Mouse (Mus musculus) 416B (cell line): ENCODE data around the gene Snurf.

ENCODE experiments used
- DNase-seq: peaks from one replicate; pipeline ENCODE4 v3.0.0; 2011; ENCODE audit warnings: low read depth

The Snurf gene

GRCm38 (mm10) chr7:60004606-60005330 is at the start of gene Snurf, which contains the start of gene Gm38393:
Snurf (minus strand) TSS chr7:60005049.
Gm38393 (minus strand) TSS chr7:60005064.
- DNase-seq = no peak

GRCm38 (mm10) chr7:60047481-60048201 is 42.8 kb upstream of the Snurf start:
- DNase-seq = no peak

- DNase-seq = no peak
Observed at GRCm38 (mm10) chr7:60013186-60013585, 8.3 kb upstream of the Snurf start.

GRCm38 (mm10) chr7:60007727-60008360 is 3.0 kb upstream of the Snurf start:
- DNase-seq = no peak

- DNase-seq = no peak
Observed at GRCm38 (mm10) chr7:60006262-60006661, 1.4 kb upstream of the Snurf start.

GRCm38 (mm10) chr7:60003921-60004605 is 786 bp downstream of the Snurf start:
- DNase-seq = no peak

GRCm38 (mm10) chr7:60003006-60003865 is 1.6 kb downstream of the Snurf start:
- DNase-seq = no peak

GRCm38 (mm10) chr7:59978646-59979045 is 26.2 kb downstream of the Snurf start:
- no peak for DNase-seq
